Mouse (Mus musculus) liver, embryonic 14.5 days (tissue): ENCODE measurements around the gene Itga11.
"Not testable (repeated sequence)": the region's sequence is repeated elsewhere in the genome, so short reads cannot be mapped to it uniquely, and the experiment has no call there.

Experiments used
- CTCF ChIP-seq: IDR thresholded peaks from 2 replicates; pipeline ENCODE4 v1.5.1; 2016; ENCODE audit warnings: antibody characterized with exemption, low read depth, control low read depth
- EP300 ChIP-seq: IDR thresholded peaks from 2 replicates; pipeline ENCODE4 v1.6.1; 2016; ENCODE audit warnings: antibody characterized with exemption, low read depth

GRCm38 (mm10) chr9:62819910-62820309 lies 142.3 kb downstream of the Itga11 start:
- TF ChIP-seq EP300, CTCF: not testable (repeated sequence)
